Mouse (Mus musculus): ENCODE measurements around the gene Slc43a2. TPM values are rescaled to one million over a fixed set of nuclear protein-coding genes. Genes with fewer than 3 reads are reported as not detected.
A peak's percentile ranks its signal among the peaks of the same experiment; 100 is the strongest.
"Not testable (repeated sequence)": the region's sequence is repeated elsewhere in the genome, so short reads cannot be mapped to it uniquely, and the experiment has no call there.

Gene Slc43a2
- polyA plus RNA-seq, 1 experiment from 2014 or later = 2.6 TPM

GRCm38 (mm10) chr11:75585978-75586377 lies 54.5 kb downstream of the Slc43a2 start:
- H3K4me3 ChIP-seq = no peak overlapping the region
- WGBS = 77% methylated on average over 5 of the region's 5 CpGs

GRCm38 (mm10) chr11:75586963-75587362 lies 55.5 kb downstream of the Slc43a2 start:
- Histone ChIP-seq H3K4me2 (no peak overlapping the region), H3K27me3 (no peaks in the 10 kb centered on the region), H3K36me3 (peaks cover 7% of the 10 kb centered on the region), H3K27ac (no peak overlapping the region), H3K9ac (no peak overlapping the region), H3K4me3 (no peak overlapping the region), H3K4me1 (peaks cover 17% of the 10 kb centered on the region), H3K9me3 (no peaks in the 10 kb centered on the region)
- ATAC-seq (ENCODE audit: insufficient number of reproducible peaks, low FRiP score, low TSS enrichment, low read depth) = no peak
- WGBS = 80% methylated on average over 5 of the region's 5 CpGs

More at GRCm38 (mm10) chr11:75585978-75586377, 54.5 kb downstream of the Slc43a2 start:
- no peaks in the 10 kb centered on the region for H3K9me3 ChIP-seq
- no peak overlapping the region for H3K9ac ChIP-seq
- H3K4me2 ChIP-seq = no peak overlapping the region
- no peaks in the 10 kb centered on the region for H3K36me3 ChIP-seq
- H3K27ac ChIP-seq = no peak overlapping the region
- ATAC-seq (ENCODE audit: insufficient number of reproducible peaks, low FRiP score, low TSS enrichment, low read depth) = no peak
- peaks cover 17% of the 10 kb centered on the region for H3K4me1 ChIP-seq
- no peaks in the 10 kb centered on the region for H3K27me3 ChIP-seq

GRCm38 (mm10) chr11:75587493-75588284 lies 56.2 kb downstream of the Slc43a2 start, which contains the start of gene Pitpna:
Pitpna (plus strand) TSS chr11:75588097.
- Histone ChIP-seq H3K9me3 (no peaks in the 10 kb centered on the region), H3K27ac (peak within 1 kb of the TSS; percentile 83), H3K27me3 (no peaks in the 10 kb centered on the region), H3K4me2 (peak within 1 kb of the TSS; percentile 88), H3K36me3 (peaks cover 14% of the 10 kb centered on the region), H3K4me3 (peak within 1 kb of the TSS; percentile 94), H3K4me1 (peaks cover 17% of the 10 kb centered on the region), H3K9ac (peak within 1 kb of the TSS; percentile 97)
- WGBS = 5% methylated on average over 49 of the region's 49 CpGs
- ATAC-seq (ENCODE audit: insufficient number of reproducible peaks, low FRiP score, low TSS enrichment, low read depth) = peak; percentile 91

- H3K36me3 ChIP-seq = peaks cover 21% of the 10 kb centered on the region
- peak; percentile 69 for ATAC-seq (ENCODE audit: insufficient number of reproducible peaks, low FRiP score, low TSS enrichment, low read depth)
- H3K4me2 ChIP-seq = peak overlapping the region; percentile 88
- peaks cover 17% of the 10 kb centered on the region for H3K4me1 ChIP-seq
- H3K9ac ChIP-seq = peak overlapping the region; percentile 97
- no peaks in the 10 kb centered on the region for H3K9me3 ChIP-seq
- H3K27ac ChIP-seq = peak overlapping the region; percentile 83
- H3K27me3 ChIP-seq = no peaks in the 10 kb centered on the region
- peak overlapping the region; percentile 94 for H3K4me3 ChIP-seq
- WGBS = 1% methylated on average over 37 of the region's 37 CpGs
Measured at GRCm38 (mm10) chr11:75588285-75588941, 56.9 kb downstream of the Slc43a2 start.

GRCm38 (mm10) chr11:75592612-75593011 lies 61.1 kb downstream of the Slc43a2 start:
- no peaks in the 10 kb centered on the region for H3K27me3 ChIP-seq
- no peak for ATAC-seq (ENCODE audit: insufficient number of reproducible peaks, low FRiP score, low TSS enrichment, low read depth)
- H3K4me2 ChIP-seq = no peak overlapping the region
- WGBS = 75% methylated on average over 5 of the region's 5 CpGs
- peaks cover 17% of the 10 kb centered on the region for H3K4me1 ChIP-seq
- H3K27ac ChIP-seq = no peak overlapping the region
- H3K4me3 ChIP-seq = no peak overlapping the region
- H3K36me3 ChIP-seq = peaks cover 60% of the 10 kb centered on the region
- no peaks in the 10 kb centered on the region for H3K9me3 ChIP-seq
- H3K9ac ChIP-seq = no peak overlapping the region

GRCm38 (mm10) chr11:75594431-75594830 lies 62.9 kb downstream of the Slc43a2 start:
- H3K4me1 ChIP-seq = peaks cover 8% of the 10 kb centered on the region
- WGBS = 84% methylated on average over 9 of the region's 9 CpGs
- peaks cover 76% of the 10 kb centered on the region for H3K36me3 ChIP-seq
- H3K4me2 ChIP-seq = no peak overlapping the region
- no peaks in the 10 kb centered on the region for H3K27me3 ChIP-seq
- no peak for ATAC-seq (ENCODE audit: insufficient number of reproducible peaks, low FRiP score, low TSS enrichment, low read depth)
- no peak overlapping the region for H3K9ac ChIP-seq
- H3K4me3 ChIP-seq = no peak overlapping the region
- no peak overlapping the region for H3K27ac ChIP-seq
- no peaks in the 10 kb centered on the region for H3K9me3 ChIP-seq

GRCm38 (mm10) chr11:75595404-75595803 lies 63.9 kb downstream of the Slc43a2 start:
- 66% methylated on average over 2 of the region's 2 CpGs for WGBS
- H3K4me1 ChIP-seq = no peaks in the 10 kb centered on the region
- H3K4me2 ChIP-seq = no peak overlapping the region
- no peaks in the 10 kb centered on the region for H3K9me3 ChIP-seq
- ATAC-seq (ENCODE audit: insufficient number of reproducible peaks, low FRiP score, low TSS enrichment, low read depth) = no peak
- H3K27ac ChIP-seq = no peak overlapping the region
- H3K27me3 ChIP-seq = no peaks in the 10 kb centered on the region
- peaks cover 81% of the 10 kb centered on the region for H3K36me3 ChIP-seq
- no peak overlapping the region for H3K4me3 ChIP-seq
- H3K9ac ChIP-seq = no peak overlapping the region

GRCm38 (mm10) chr11:75595816-75596215 lies 64.3 kb downstream of the Slc43a2 start:
- no peak overlapping the region for H3K27ac ChIP-seq
- no peak overlapping the region for H3K9ac ChIP-seq
- H3K36me3 ChIP-seq = peaks cover 85% of the 10 kb centered on the region
- no peaks in the 10 kb centered on the region for H3K4me1 ChIP-seq
- no peaks in the 10 kb centered on the region for H3K27me3 ChIP-seq
- WGBS = 82% methylated on average over 7 of the region's 7 CpGs
- H3K4me3 ChIP-seq = no peak overlapping the region
- ATAC-seq (ENCODE audit: insufficient number of reproducible peaks, low FRiP score, low TSS enrichment, low read depth) = no peak
- no peak overlapping the region for H3K4me2 ChIP-seq
- no peaks in the 10 kb centered on the region for H3K9me3 ChIP-seq

GRCm38 (mm10) chr11:75596726-75597255 lies 65.3 kb downstream of the Slc43a2 start:
- no peaks in the 10 kb centered on the region for H3K27me3 ChIP-seq
- H3K4me3 ChIP-seq = no peak overlapping the region
- no peaks in the 10 kb centered on the region for H3K4me1 ChIP-seq
- no peak overlapping the region for H3K27ac ChIP-seq
- H3K9ac ChIP-seq = no peak overlapping the region
- no peaks in the 10 kb centered on the region for H3K9me3 ChIP-seq
- ATAC-seq (ENCODE audit: insufficient number of reproducible peaks, low FRiP score, low TSS enrichment, low read depth) = no peak
- H3K4me2 ChIP-seq = no peak overlapping the region
- 78% methylated on average over 3 of the region's 3 CpGs for WGBS
- H3K36me3 ChIP-seq = peaks cover 90% of the 10 kb centered on the region

GRCm38 (mm10) chr11:75598004-75598403 lies 66.5 kb downstream of the Slc43a2 start:
- no peak overlapping the region for H3K27ac ChIP-seq
- H3K36me3 ChIP-seq = peaks cover 89% of the 10 kb centered on the region
- no peak overlapping the region for H3K4me2 ChIP-seq
- no peaks in the 10 kb centered on the region for H3K4me1 ChIP-seq
- no peaks in the 10 kb centered on the region for H3K9me3 ChIP-seq
- no peaks in the 10 kb centered on the region for H3K27me3 ChIP-seq
- no peak overlapping the region for H3K4me3 ChIP-seq
- no peak for ATAC-seq (ENCODE audit: insufficient number of reproducible peaks, low FRiP score, low TSS enrichment, low read depth)
- 93% methylated on average over 6 of the region's 6 CpGs for WGBS
- no peak overlapping the region for H3K9ac ChIP-seq

- WGBS = 93% methylated on average over 17 of the region's 17 CpGs
- not testable (repeated sequence) for H3K4me1 ChIP-seq; H3K27ac ChIP-seq; H3K4me3 ChIP-seq; H3K9me3 ChIP-seq; H3K27me3 ChIP-seq; H3K9ac ChIP-seq; ATAC-seq (ENCODE audit: insufficient number of reproducible peaks, low FRiP score, low TSS enrichment, low read depth); H3K4me2 ChIP-seq
- H3K36me3 ChIP-seq = peaks cover 87% of the 10 kb centered on the region
Measured at GRCm38 (mm10) chr11:75599802-75600201, 68.3 kb downstream of the Slc43a2 start.

- no peaks in the 10 kb centered on the region for H3K9me3 ChIP-seq
- no peak overlapping the region for H3K4me2 ChIP-seq
- WGBS = 84% methylated on average over 5 of the region's 5 CpGs
- ATAC-seq (ENCODE audit: insufficient number of reproducible peaks, low FRiP score, low TSS enrichment, low read depth) = no peak
- no peaks in the 10 kb centered on the region for H3K27me3 ChIP-seq
- H3K4me1 ChIP-seq = peaks cover 3% of the 10 kb centered on the region; the same call in 1 of the 2 replicates
- no peak overlapping the region for H3K27ac ChIP-seq
- H3K4me3 ChIP-seq = no peak overlapping the region
- H3K9ac ChIP-seq = no peak overlapping the region
- H3K36me3 ChIP-seq = peaks cover 90% of the 10 kb centered on the region
Measured at GRCm38 (mm10) chr11:75604826-75605225, 73.3 kb downstream of the Slc43a2 start.

All from limb, embryonic 15.5 days (tissue).